Mouse (Mus musculus) T-helper 2 cell (primary cell): Measurements from ENCODE around the gene Mroh2a.

Experiments
- in situ Hi-C: fragments of 300-600 bp; cut with MboI, MseI; formaldehyde crosslinking; loops from one replicate; pipeline ENCODE4 v1.15.1; 2025; ENCODE audit warnings: high pct_unique_total_duplicates

Mroh2a gene

GRCm38 (mm10) chr1:88235046-88235893, 8.5 kb downstream of the Mroh2a start:
- in situ Hi-C loops = no loop called here

DNA sequence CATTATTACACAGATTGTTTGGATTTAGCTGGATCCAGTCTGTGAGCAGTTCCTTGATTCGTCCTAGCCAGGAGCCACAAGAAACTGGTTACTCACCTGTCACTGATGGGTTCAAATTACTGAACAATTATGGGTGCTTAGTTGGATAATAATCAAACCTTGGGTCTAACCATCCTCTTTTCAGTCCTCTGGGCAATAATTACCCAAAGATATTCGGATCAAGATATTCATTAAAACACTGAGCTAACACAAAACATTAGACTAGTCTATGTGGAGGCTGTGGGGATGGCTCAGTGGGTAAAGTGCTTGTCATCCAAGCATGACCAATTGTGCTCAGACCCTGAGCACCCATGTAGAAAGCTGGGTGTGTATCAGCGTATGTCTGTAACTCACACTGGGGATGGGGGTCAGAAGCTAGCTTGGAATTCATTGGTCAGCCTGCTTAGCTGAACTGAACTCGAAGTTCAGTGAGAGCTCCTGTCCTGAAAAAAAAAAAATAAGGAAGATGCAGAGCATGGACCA, 9.2 kb downstream of the Mroh2a start:
- in situ Hi-C loops = no loop called here

DNA sequence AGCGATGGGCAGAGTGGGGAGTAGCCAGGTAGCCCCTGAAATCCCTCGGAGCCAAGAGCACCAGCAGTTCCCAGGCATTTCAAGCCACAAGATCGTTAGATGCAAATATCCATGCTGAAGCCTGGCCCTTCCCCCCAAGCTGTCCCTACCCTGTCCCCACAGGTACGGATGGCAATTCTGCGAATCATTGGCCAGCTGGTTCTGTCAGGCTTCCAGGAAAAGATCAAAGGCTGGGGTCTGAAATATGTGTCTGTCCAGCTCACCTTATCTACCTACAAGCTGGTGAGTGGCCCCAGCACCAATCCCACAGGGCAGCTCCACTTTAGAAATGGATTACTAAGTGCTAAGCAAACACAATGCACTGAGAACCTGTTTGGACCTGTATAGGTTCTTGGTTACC, 10.5 kb downstream of the Mroh2a start:
- in situ Hi-C loops = no loop called here

DNA sequence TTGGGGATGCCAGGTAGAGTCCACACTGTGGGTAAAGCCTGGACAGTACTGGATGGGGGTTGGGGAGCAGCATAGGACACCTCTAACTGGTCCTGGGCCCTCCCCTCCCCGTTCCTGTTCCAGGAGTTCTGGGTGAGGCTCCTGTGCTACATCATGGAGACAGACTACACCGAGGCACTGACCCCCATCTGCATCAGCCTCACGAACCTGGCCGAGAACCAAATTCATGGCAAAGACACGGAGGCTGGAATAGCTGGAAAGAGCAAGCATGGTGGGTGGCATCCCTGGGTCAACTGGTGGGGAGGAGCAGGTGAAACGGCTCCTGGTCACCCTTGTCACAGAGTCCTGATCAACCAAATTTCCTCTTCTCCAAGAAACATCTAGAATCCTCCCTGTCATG, 12.0 kb downstream of the Mroh2a start:
- in situ Hi-C loops = no loop called here

DNA sequence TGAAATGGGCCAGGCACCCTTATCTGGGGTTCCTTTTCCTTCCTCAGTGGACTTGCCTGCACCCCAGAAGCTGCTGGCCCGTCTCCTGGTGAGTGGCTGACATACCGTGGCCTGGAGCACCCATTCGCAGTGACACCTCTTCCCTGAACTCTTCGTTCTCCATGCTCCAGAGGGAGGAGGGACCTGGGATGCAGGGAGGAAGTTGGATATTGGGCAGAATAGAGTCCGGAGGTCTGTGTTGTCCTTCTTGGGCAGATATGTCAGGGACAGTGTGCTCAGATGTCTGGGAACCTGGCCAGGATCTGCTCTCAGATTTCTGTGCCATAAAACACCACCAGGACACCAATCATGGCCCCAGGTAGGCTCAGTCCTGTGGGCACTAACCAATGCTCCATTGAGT, 13.3 kb downstream of the Mroh2a start:
- in situ Hi-C loops = no loop called here

DNA sequence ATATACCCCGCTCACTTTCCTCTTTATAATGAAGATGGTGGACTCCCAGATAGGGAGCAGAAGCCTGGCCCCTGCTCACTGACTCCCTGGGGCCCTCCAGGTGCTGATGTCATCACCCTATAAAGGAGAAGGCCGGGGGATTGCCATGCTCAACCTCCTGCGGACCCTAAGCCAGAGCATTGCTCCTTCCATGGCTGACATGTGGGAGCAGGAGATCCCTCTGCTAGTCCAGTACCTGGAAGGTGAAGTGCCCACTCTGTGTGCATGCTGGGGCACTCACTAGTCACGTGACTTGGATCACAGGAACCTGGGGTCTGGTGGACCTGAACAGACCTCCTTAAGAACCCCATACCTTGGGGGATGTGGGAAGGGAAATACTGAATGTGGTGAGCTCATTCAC, 13.8 kb downstream of the Mroh2a start:
- in situ Hi-C loops = no loop called here

DNA sequence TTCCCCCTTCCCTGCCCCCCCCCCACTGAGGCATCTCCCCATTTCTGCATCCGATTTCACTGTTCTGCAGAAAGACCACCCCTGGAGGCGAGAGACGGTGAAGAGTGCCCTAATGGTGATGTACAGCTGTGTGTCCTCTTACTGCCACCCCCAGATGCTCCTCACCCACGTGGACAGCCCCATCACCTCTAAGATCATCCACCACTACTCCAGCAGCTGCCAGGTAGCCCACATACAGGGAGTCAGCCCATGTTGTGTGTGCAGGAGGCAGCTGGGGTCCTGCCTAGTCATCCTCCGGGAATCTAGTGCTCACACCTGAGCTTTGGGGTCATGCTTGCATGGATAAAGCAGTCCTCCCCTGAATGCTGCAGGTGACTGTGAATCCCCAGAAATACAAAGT, 17.1 kb downstream of the Mroh2a start:
- in situ Hi-C loops = no loop called here

- in situ Hi-C loops = no loop called here
Measured at GRCm38 (mm10) chr1:88245881-88246280, 19.1 kb downstream of the Mroh2a start.

DNA sequence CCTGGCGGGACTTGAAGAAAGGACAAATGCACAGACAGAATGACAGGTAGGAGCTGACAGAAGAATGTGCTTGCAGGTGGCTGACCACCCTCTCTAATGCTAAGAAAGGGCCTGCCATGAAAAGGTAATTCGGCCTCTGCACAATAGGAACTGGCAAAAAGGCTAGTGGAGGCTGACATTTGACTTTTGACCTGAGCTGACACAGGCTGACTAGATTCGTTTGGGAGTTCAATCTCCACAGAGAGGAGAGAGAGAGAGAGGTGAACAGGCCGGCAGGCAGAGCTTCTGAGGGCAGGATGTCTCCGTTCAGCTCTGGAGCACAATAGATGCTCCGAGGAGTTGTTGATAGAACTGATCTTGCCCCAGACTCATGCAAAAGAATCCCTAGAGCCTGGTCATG, 19.6 kb downstream of the Mroh2a start:
- in situ Hi-C loops = no loop called here

DNA sequence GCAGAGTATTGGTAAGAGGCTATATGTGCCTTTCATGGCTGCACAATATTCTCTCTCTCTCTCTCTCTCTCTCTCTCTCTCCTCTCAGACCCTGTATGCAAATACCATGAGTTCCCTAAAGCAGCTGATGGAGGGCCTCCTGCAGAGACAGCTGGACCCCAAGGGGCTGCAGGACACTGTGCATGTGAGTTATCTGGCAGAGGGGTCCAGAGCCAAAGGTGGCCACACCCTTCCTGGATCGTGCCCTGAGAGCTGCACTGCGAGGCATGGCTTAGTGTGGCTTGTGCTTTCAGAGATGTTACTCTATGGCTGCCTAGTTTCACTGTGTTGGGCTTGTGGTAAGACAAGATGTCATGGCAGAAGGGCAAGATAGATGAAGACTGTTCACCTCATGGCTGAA, 20.9 kb downstream of the Mroh2a start:
- in situ Hi-C loops = no loop called here

DNA sequence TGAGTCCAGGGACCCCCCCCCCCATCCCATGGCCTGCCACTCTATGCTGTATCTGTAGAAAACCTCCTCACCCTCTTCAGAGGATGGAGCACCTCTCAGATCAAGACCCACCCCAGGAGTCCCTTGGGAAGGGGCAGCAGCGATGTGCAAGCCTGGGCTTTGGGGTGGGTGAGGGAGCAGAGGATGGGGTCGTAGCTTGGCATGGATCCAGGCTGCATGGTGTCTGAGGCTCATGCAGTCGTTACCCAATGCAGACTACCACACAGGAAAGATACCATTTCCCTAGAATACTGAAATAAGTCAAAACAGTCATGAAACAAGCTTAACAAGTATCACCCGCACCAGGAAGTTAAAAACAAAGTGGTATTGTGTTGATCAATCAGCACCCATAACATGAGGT, 21.9 kb downstream of the Mroh2a start:
- in situ Hi-C loops = no loop called here

- in situ Hi-C loops = no loop called here
Measured at GRCm38 (mm10) chr1:88249596-88249995, 22.8 kb downstream of the Mroh2a start.

DNA sequence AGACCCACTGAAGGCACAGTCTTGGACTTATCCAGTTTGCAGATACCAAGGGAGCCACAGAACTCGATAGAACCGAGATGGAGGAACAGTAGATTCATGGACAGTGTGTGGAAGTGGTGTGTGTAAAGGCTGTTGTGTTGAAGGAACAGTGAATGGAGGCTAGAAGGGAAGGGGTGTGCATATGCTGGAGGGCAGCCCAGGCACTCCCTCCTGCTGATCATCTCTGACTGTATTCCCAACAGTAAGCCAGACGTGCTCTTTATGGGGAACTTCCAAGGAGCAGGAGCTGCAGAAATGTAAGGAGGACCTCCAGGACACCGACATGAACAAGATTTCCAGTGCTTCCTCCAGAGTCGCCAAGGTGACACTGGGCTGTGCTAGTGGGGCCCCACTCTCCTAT, 23.2 kb downstream of the Mroh2a start:
- in situ Hi-C loops = no loop called here

GRCm38 (mm10) chr1:88253106-88253505, 26.3 kb downstream of the Mroh2a start:
- in situ Hi-C loops = no loop called here

- in situ Hi-C loops = no loop called here
Measured at GRCm38 (mm10) chr1:88253540-88253939, 26.8 kb downstream of the Mroh2a start.

DNA sequence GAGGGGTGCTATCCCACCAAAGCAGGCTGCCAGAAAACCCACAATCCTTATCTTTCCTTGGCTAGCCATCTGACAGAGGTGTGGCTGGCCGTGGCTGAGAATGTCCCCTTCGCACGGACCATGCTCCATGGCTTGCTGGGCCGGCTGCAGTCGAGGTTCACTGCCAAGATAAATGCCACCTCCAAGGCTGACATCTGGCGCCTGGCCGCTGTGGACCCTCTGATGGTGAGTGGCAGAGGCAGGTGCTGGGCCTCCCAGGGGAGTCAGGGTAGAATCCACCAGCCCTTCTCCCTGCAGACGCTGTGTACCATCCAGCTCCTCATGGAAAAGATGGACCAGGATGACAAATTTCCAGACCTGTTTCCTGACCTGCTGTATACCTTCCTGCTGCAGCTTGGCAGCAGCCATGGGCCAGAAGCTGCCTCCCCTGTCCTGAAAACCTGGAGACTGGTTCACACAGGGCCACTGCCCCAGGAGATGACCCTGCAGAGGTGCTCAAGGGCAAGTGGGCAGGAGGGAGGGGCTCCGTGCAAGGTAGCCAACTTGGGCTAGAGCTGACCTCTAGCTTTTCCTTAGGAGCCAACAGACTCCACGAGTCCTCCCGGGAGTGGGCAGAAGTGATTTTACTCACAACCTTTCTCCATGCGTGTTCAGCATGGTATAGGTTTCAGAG, 28.1 kb downstream of the Mroh2a start:
- in situ Hi-C loops = no loop called here

DNA sequence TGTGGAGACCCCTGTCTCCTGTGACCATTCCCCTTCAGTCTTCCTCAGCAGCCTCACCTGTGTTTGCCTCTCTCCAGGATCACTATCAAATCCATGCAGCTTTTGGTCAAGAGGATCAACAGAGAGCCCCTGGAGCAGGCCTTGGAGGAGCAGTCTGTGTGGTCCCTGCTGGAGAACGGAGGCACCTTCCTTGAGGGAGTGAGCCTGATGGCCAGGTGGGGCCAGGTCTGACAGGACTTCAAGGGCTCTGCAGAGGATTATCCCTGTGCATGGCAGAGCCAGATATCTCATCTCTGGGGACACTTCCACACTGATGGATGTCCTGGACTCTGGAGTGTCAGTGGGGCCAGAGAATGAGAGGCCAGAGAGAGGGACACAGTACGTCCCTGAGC, 28.7 kb downstream of the Mroh2a start:
- in situ Hi-C loops = no loop called here

DNA sequence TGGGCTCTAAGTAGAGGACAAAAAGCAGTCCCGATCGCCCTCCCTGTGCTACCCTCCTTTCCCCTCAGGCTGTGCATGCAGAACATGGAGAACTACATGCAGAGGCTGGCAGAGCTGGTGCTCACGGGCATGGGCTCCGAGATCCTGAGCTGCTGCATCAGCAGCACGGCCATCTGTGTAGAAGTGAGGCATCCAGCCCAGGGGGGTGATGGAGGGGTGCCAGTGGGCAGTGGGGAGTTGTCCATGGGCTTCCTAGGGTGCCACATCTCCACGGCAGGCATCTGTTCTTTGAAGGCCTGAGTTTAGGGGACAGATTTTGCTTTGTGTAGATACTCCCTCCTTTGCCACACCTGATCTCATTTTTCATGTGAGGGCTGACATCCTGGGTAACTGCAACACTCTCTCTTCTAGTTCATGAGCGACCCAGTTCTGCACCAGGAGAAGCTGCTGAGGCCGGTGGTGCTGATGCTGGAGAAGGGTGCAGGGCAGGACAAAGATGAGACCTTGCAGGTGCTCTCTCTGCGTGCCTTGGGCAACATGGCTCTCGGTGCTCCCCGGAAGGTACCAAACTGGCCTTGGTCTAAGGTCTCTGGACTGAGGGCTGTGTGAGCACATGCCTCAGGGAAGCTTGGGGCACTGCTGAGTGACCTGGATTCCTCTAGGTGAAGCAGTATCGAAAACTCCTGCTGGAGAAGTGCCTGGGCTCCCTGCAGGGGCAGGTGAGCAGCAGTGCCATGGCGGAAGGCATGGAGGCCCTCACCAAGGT, 29.4 kb downstream of the Mroh2a start:
- in situ Hi-C loops = no loop called here

DNA sequence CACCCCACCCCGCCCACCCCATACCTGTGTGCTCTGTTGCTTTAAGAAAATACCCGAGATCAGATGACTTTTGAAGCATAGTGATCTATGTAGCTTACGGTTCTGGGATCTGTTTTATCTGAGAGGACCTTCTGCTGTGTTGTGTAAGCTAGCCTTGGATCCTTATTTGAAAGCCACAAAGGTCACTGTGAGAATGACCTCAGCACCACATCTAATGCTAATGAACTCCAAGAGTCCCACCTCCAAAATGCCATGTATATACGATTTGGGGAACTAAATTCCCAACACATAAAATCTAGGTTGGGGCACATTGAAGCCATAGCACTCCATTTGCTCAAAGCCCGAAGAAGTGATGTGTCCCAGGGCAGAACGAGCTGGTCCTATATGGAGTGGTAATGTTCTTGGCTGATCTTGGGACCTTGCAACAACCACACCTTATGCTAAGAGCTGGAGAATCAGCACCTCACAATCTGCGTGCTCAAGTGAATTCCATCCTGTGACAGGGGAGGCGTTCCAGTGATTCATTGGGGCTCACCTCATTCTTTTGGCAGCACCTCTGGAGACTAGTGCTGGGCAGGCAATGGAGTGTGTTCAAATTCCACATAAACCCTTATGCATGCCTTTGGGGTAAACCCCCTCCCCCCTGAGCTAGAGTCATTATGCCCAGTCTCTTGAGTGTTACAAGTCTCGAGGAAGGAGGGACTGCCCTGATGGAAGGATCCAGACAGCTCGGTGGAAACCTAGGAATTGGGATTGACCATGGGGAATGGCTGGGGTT, 30.3 kb downstream of the Mroh2a start:
- in situ Hi-C loops = no loop called here

DNA sequence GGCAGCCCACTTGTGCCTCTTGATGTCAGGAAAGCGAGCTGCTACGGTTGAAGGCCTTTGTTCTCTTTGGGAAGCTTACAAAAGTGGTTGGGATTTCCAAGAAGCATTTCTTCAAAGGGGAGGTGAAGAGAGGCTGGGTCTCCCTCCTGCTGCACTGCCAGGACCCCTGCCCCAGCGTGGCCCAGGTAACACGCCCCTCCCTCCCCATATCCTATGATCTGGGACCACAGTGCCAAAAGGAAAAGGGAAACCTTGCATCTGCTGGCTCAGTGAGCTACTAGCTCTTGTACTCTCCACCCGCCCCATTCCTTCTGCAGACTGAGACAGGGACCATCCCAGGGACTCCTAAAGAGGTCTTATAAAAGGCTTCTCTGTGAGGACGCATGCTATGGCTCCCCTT, 30.9 kb downstream of the Mroh2a start:
- in situ Hi-C loops = no loop called here

DNA sequence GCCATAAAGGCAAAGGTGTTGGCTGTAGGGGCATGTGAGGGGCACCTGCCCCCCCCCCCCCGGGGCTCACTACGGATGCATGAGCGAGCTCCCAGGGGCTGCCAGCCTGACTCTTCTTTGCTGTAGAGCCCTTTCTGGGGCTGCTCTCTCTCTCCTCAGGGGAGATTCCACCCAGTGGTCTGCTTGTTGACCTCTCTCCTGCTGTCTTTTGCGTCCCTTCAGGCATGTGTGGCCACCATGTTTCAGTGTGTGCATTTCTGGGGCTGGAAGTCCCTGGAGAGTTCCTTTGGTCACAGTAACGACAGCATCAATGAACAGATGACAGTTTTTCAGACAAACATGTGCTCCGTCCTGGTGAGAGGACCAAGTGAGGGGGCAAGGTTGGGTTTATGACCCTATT, 31.6 kb downstream of the Mroh2a start:
- in situ Hi-C loops = no loop called here
